In the genomic region with DNA sequence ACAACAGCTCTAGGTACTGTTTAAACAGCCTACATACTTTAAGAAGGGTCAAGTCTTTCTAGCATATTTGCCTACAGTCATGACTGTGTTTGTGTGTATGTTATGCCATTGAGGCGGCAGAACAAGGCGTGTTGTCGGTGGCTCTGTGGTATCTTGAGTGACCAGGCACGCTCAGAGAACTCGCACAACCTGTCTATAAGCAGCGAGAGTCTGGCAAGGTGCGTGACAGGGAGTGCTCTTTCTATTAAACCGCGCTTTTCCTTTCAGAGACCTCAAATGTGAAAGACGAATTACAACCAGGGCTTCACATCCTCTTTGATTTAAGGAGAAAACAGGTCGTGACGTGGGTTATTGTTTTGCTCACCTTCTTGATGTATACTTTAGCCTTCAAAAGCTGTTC, we compare ENCODE assay signal across 17 mouse cellular contexts.
A peak's percentile ranks its signal among the peaks of the same experiment; 100 is the strongest.
DNase-seq lines count a peak whose midpoint lies in the region; ATAC-seq lines count a peak whose summit lies in the region.
"Had no signal": no experiment of that assay in that cellular context is flagged by ENCODE, and none has a peak within 500 bp of the region (broad histone marks: within the 10 kb centered on the region; RNA-seq: fewer than 3 reads in every experiment).

No protein-coding gene starts in this region.

- no peak overlapping the region for H3K9ac ChIP-seq in lung, embryonic 16.5 days (ENCODE audit: low read length)
- H3K9ac ChIP-seq in stomach, embryonic 16.5 days (ENCODE audit: low read length) = no peak overlapping the region
- H3K9ac ChIP-seq: forebrain, embryonic 13.5 days; intestine, embryonic 15.5 days; liver, embryonic 12.5 days had no signal

- no peak overlapping the region for H3K4me2 ChIP-seq in lung, embryonic 16.5 days (ENCODE audit: low read depth, low read length)
- no peak overlapping the region for H3K4me2 ChIP-seq in stomach, embryonic 16.5 days (ENCODE audit: low read depth, low read length)
- H3K4me2 ChIP-seq: forebrain, embryonic 13.5 days; intestine, embryonic 15.5 days; liver, embryonic 12.5 days had no signal

- no peaks in the 10 kb centered on the region for H3K27me3 ChIP-seq in lung, embryonic 16.5 days (ENCODE audit: control insufficient read depth, insufficient read depth, low read depth, low read length)
- no peaks in the 10 kb centered on the region for H3K27me3 ChIP-seq in stomach, embryonic 16.5 days (ENCODE audit: control insufficient read depth, insufficient read depth, low read length)
- H3K27me3 ChIP-seq: forebrain, embryonic 13.5 days; intestine, embryonic 15.5 days; liver, embryonic 12.5 days had no signal

- DNase-seq in lung, adult 18-20 months = peak; percentile 19 to 54
- no peak for DNase-seq in lung, postnatal 10 days
- DNase-seq in CD8-positive naive resting alpha-beta T cell, adult 2 months (ENCODE audit: low read depth in 2 of 2, low spot score in 2 of 2) = peak; percentile 28 to 33
- no peak for DNase-seq in left cerebral cortex, adult 18-20 months (ENCODE audit: low spot score in 2 of 2)
- DNase-seq in embryo, embryonic 11 days = no peak
- no peak for DNase-seq in thymus, postnatal 4 days
- DNase-seq: adrenal gland, adult 2 months; cerebellum, postnatal 10 days; gastrocnemius, postnatal 25 days; midbrain, embryonic 14.5 days; thymus, postnatal 14 days had no signal

- peak; percentile 81 for ATAC-seq in lung, embryonic 16.5 days (ENCODE audit: low read depth)
- peak; percentile 72 for ATAC-seq in stomach, embryonic 16.5 days (ENCODE audit: insufficient read depth, low FRiP score)
- ATAC-seq: liver, embryonic 12.5 days had no signal

- 49% methylated on average over 12 of the region's 12 CpGs for WGBS in lung, embryonic 16.5 days
- 64% methylated on average over 12 of the region's 12 CpGs for WGBS in stomach, embryonic 16.5 days

- H3K4me1 ChIP-seq in lung, embryonic 16.5 days (replicated peaks; ENCODE audit: control insufficient read depth, insufficient read depth, low read length) = peaks cover 2% of the 10 kb centered on the region
- 0 out of 2 replicates have a peak, but pooled peaks cover 3% of the 10 kb centered on the region for H3K4me1 ChIP-seq in stomach, embryonic 16.5 days (ENCODE audit: control insufficient read depth, insufficient read depth, low read length)
- H3K4me1 ChIP-seq: intestine, embryonic 15.5 days; liver, embryonic 12.5 days had no signal

- no peak overlapping the region for H3K4me3 ChIP-seq in lung, embryonic 16.5 days (ENCODE audit: low read length)
- no peak overlapping the region for H3K4me3 ChIP-seq in stomach, embryonic 16.5 days (replicated peaks; ENCODE audit: low read length)
- H3K4me3 ChIP-seq: forebrain, embryonic 13.5 days; intestine, embryonic 15.5 days; left cerebral cortex, adult 2 months; liver, embryonic 12.5 days had no signal

- no peaks in the 10 kb centered on the region for H3K9me3 ChIP-seq in lung, embryonic 16.5 days (ENCODE audit: control insufficient read depth, low read length)
- no peaks in the 10 kb centered on the region for H3K9me3 ChIP-seq in stomach, embryonic 16.5 days (replicated peaks; ENCODE audit: control insufficient read depth, low read length)
- H3K9me3 ChIP-seq: forebrain, embryonic 13.5 days; intestine, embryonic 15.5 days; liver, embryonic 12.5 days had no signal

- H3K27ac ChIP-seq in lung, embryonic 16.5 days (ENCODE audit: low read length) = peak overlapping the region; percentile 43
- peak overlapping the region; percentile 68 for H3K27ac ChIP-seq in stomach, embryonic 16.5 days (ENCODE audit: low read length)
- H3K27ac ChIP-seq: left cerebral cortex, adult 2 months; liver, embryonic 12.5 days had no signal

- no peaks in the 10 kb centered on the region for H3K36me3 ChIP-seq in lung, embryonic 16.5 days (ENCODE audit: control insufficient read depth, insufficient read depth, low read length)
- no peaks in the 10 kb centered on the region for H3K36me3 ChIP-seq in stomach, embryonic 16.5 days (ENCODE audit: control insufficient read depth, insufficient read depth, low read length)
- H3K36me3 ChIP-seq: intestine, embryonic 15.5 days; liver, embryonic 12.5 days had no signal

Comparison
In these comparisons a context has a peak if more than half of its experiments do, and no peak if none do; other contexts are left out.
1. DNase-seq: peak in lung, adult 18-20 months (2 of 2) and CD8-positive naive resting alpha-beta T cell, adult 2 months (2 of 2); none in lung, postnatal 10 days (single experiment), left cerebral cortex, adult 18-20 months (0 of 2), embryo, embryonic 11 days (single experiment) and thymus, postnatal 4 days (single experiment).